Mouse (Mus musculus) cerebellum, adult 2 months (tissue): ENCODE results near the gene Fam49a. TPM values are rescaled to one million over a fixed set of nuclear protein-coding genes. Genes with fewer than 3 reads are reported as not detected.

ENCODE experiments used
- DNase-seq, 2 experiments: peaks; one replicate each; pipeline ENCODE4 v3.0.0; 2021
- H3K27ac ChIP-seq: fragments of 200-500 bp; 2 replicates; pipeline ENCODE4 v1.5.1; 2012; ENCODE audit warnings: low read length, control low read depth, inconsistent platforms; ENCODE audit not compliant: insufficient read depth
- H3K27me3 ChIP-seq: fragments of 200-500 bp; 2 replicates; pipeline ENCODE4 v1.6.1; 2012; ENCODE audit warnings: inconsistent platforms, mild to moderate bottlenecking, low read length, moderate library complexity; ENCODE audit not compliant: control insufficient read depth, insufficient read depth
- H3K4me1 ChIP-seq: fragments of 200-500 bp; 2 replicates; pipeline ENCODE4 v1.6.1; 2011; ENCODE audit warnings: low read length; ENCODE audit not compliant: control insufficient read depth, insufficient read depth
- H3K4me3 ChIP-seq: fragments of 200-500 bp; replicated peaks from 2 replicates; pipeline ENCODE3; 2011; ENCODE audit warnings: mild to moderate bottlenecking, low read depth, low read length, control low read depth; ENCODE audit not compliant: insufficient read depth
- CTCF ChIP-seq: fragments of 200-500 bp; IDR thresholded peaks from 2 replicates; pipeline ENCODE4 v1.5.1; 2011; ENCODE audit warnings: low read depth, mild to moderate bottlenecking, control low read depth, low read length, moderate library complexity, borderline replicate concordance; ENCODE audit not compliant: insufficient read depth
- POLR2A ChIP-seq: fragments of 200-500 bp; IDR thresholded peaks from 2 replicates; pipeline ENCODE4 v1.6.1; 2011; ENCODE audit warnings: low read length, control low read depth, borderline replicate concordance; ENCODE audit not compliant: insufficient read depth
- WGBS: fragments of 180-500 bp; shearing (Covaris S2); methylation state at CpG from one replicate; pipeline ENCODE4 v1.1.7; 2018; 5-methylcytosine and 5-hydroxymethylcytosine counted together
- polyA plus RNA-seq: library from polyadenylated mRNA; depleted of rRNA; stranded (reverse); fragments of >200 nt; gene quantifications from 2 replicates; pipeline ENCODE4 v1.2.3, GENCODE M21; 2012

Fam49a gene
- polyA plus RNA-seq, 1 experiment = 19.6 TPM

DNA sequence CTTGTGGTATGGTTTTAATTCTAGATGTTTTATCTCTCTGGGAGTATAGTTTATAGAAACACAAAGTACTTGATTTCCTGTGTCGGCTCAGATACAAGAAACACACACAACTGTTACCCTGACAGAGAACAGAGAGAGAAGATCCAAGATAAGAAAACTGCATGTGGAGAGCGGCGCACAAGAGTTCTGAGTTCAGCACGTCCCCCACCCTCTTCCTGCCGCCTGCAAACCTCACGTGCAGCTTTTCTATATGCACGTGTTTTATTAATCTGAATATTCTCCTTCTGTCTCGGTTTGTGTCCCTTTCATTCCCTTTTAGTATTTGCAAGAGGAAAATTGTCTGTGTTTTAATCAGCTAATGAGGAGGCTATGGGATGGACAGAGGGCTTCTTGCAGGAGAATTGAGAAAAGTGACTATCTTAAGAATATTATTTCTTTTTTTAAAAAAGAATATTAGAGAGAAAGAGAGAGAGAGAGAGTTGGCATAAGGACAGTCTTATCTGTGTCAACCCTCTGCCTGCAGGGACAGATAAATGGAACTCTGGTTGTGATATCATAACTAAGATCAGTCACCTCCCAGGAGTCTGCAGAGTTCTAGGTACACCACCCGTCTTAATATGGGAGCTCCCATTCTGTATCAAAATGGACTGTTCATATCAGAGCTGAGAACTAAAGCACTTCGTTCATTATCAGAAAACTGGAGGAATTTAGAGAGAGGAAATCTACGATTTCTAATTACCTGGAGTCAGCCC is 111.3 kb downstream of the Fam49a start:
- Histone ChIP-seq H3K4me1 (no peaks in the 10 kb centered on the region), H3K4me3 (no peak overlapping the region), H3K27me3 (no peaks in the 10 kb centered on the region), H3K27ac (no peak overlapping the region)
- TF ChIP-seq POLR2A = no peak
- 91% methylated on average over 11 of the region's 11 CpGs for WGBS
- no peak for DNase-seq

DNA sequence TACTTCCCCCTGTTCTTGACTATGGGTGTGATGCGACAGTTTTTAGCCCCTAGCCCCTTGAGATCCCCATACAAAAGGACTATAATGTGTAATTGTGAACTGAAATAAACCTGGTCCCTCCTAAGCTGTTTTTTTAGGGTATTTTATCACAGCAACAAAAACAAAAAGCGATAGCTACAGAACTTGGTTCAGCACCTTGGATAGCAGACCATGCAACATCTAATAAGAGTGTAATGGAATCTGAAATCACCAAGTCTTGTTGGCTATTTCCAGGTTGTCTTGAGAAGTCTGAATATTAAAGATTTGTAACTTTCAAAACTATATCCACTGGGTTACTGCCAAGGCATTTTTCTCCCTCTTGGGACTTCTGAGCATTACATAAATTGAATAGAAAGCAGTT is 117.1 kb downstream of the Fam49a start:
- Histone ChIP-seq H3K4me3 (no peak overlapping the region), H3K27ac (no peak overlapping the region), H3K27me3 (no peaks in the 10 kb centered on the region), H3K4me1 (no peaks in the 10 kb centered on the region)
- TF ChIP-seq POLR2A = no peak
- TF ChIP-seq CTCF = no peak
- 72% methylated on average over 2 of the region's 2 CpGs for WGBS
- no peak for DNase-seq

DNA sequence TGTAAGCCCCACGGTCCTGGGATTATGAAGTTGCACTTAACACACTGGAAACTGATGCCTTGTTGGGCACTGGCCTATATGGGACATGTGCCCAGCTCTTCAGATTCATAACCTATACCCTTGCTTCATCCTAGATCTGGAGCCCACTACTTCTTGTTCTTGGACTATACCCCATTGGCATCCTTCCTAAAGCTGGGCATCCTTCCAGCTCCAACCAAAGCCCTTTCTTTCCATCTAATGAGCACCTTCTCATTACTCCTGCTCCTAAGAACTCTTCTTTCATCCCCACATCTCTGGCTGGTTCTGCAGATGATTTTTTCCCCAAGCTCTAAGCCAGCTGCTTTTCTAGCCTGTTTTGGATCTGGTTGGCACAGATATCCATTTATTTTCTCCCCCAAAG is 127.3 kb downstream of the Fam49a start:
- WGBS = 43% methylated on average over 1 of the region's 1 CpGs
- no peak for TF ChIP-seq POLR2A
- TF ChIP-seq CTCF = no peak
- H3K4me1 ChIP-seq = peaks cover 4% of the 10 kb centered on the region; the same call in 1 of the 2 replicates
- H3K4me3 ChIP-seq = no peak overlapping the region
- DNase-seq = no peak
- H3K27ac ChIP-seq = no peak overlapping the region
- H3K27me3 ChIP-seq = no peaks in the 10 kb centered on the region

DNA sequence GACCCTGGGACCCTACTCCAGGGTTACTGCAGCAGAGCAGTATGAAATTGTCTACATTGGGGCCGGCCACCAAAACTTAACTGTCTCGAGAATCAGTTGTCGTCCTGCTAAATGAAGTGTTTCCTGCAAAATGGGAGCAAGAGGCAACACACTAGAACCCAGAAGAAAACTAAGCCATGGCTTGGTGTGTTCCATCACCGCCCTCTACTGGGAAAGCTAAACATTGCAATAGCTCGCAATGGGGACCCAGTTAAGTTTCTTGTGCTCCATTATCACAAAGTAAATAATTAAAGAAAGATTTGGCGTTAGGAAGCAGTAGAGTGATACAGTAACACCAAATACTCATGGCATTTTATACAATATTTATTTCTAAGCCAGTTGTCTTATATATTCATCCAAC is 134.3 kb downstream of the Fam49a start:
- peak; percentile 49 to 56 for DNase-seq
- H3K4me3 ChIP-seq = no peak overlapping the region
- no peak for TF ChIP-seq POLR2A
- peak; percentile 79 for TF ChIP-seq CTCF
- peaks cover 4% of the 10 kb centered on the region; the same call in 1 of the 2 replicates for H3K4me1 ChIP-seq
- WGBS = 25% methylated on average over 6 of the region's 6 CpGs
- no peak overlapping the region for H3K27ac ChIP-seq
- H3K27me3 ChIP-seq = no peaks in the 10 kb centered on the region

DNA sequence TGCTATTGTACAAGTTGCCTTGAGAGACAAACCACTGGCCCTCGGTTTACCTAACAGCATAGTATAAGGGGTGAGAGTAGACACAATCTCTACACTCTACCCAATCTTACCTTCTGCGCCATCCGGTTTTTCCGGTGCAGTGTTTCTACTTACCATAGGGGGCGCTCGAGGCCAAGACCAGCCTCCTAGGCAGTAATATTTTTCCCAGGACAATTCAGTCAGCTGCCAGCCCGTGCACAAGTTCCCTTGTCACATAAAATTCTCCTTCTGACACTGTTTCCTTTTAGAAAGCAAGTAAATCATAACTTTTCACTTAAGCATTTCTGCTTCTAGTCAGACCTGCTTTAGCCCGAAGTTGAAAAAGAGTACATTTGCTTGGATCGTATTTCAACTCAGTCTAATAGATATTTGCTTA is 139.1 kb downstream of the Fam49a start:
- Histone ChIP-seq H3K4me3 (peak overlapping the region; percentile 22), H3K4me1 (no peaks in the 10 kb centered on the region), H3K27me3 (no peaks in the 10 kb centered on the region), H3K27ac (no peak overlapping the region)
- TF ChIP-seq CTCF (peak; percentile 56), POLR2A (no peak)
- peak; percentile 41 to 52 for DNase-seq
- 33% methylated on average over 9 of the region's 9 CpGs for WGBS

DNA sequence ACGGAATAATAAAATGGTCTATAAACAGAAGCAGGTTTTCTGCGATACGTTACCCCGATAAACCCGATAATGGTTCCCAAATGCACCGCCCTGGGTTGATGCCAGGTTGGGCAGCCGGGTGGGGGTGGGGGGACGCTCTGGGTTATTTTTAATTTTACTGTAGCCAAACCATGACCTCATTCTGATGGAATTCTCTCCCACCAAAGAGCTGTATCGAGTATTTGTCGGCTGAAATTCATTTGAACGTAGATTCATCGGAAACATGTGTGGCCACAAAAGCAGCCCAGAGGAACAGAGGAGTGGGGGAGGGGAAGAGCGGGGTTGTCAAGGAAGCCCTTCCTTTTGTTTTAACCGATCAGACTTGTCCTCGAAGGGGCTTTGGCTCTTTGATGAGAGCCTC is 139.6 kb downstream of the Fam49a start:
- no peak overlapping the region for H3K27ac ChIP-seq
- H3K4me1 ChIP-seq = no peaks in the 10 kb centered on the region
- H3K27me3 ChIP-seq = no peaks in the 10 kb centered on the region
- DNase-seq = no peak
- WGBS = 26% methylated on average over 15 of the region's 15 CpGs
- TF ChIP-seq CTCF = no peak
- no peak for TF ChIP-seq POLR2A
- peak overlapping the region; percentile 22 for H3K4me3 ChIP-seq

DNA sequence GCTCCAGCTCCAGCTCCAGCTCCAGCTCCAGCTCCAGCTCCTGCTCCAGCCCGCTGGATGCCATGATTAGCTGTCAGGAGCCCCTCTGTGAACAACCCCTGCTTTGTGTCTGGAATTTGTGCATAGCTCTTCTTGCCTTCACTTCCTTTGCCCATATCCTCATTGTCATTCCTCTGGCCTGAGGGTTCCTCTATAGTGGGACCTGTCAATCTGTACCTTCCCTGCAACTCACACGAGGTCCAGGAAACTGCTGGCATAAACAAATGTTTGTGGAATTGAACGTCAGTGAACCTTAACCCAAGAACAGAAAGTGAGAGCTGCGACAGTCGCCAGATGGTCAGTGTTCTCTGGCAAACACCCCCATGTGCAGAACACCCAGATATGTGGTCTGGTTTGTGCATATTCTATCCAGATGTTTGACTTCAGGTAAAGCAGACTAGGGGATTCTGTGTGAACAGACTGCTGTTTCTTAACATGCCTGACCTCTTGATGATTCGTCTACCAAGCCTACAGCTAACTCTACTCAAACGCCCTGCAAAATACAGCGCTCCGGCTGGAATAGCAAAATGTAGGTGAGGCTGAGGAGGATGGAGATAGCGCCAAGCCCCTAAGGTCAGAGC is 143.7 kb downstream of the Fam49a start:
- 52% methylated on average over 10 of the region's 10 CpGs for WGBS
- Histone ChIP-seq H3K4me1 (no peaks in the 10 kb centered on the region), H3K27ac (no peak overlapping the region), H3K4me3 (no peak overlapping the region), H3K27me3 (no peaks in the 10 kb centered on the region)
- TF ChIP-seq CTCF (no peak), POLR2A (no peak)
- DNase-seq = no peak

DNA sequence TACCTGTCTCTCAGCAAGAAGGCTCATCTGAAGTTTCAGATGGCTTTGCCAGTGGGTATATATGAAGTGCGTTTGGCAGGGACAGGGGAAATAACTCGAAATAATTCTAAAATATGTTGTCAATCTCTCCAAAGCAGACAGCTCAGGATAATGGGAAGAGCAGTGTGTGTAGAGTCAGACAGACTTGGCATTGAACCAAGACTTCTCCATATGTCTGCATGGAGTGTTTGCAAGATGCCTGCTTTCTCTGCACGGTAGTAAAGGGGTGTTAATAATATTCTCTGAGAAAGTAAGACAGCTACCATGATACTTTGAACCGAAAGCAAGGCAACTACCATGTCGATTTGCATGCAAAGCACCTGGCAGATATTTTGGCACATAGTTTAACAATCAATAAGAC is 147.1 kb downstream of the Fam49a start:
- no peaks in the 10 kb centered on the region for H3K4me1 ChIP-seq
- DNase-seq = no peak
- no peaks in the 10 kb centered on the region for H3K27me3 ChIP-seq
- no peak overlapping the region for H3K4me3 ChIP-seq
- TF ChIP-seq POLR2A (no peak), CTCF (no peak)
- WGBS = 25% methylated on average over 5 of the region's 5 CpGs
- H3K27ac ChIP-seq = no peak overlapping the region
